Mouse (Mus musculus) left cerebral cortex, adult 9 months (tissue): Measurements from ENCODE around the gene Rapgef2.
"Not testable (repeated sequence)": the region's sequence is repeated elsewhere in the genome, so short reads cannot be mapped to it uniquely, and the experiment has no call there.

Experiments used
- DNase-seq, 2 experiments: peaks; one replicate each; pipeline ENCODE4 v3.0.0; 2022; ENCODE audit warnings: low spot score in 2 of 2

Rapgef2 gene

GRCm38 (mm10) chr3:79203821-79204220 is 82.5 kb downstream of the Rapgef2 start:
- DNase-seq: no peak

DNA sequence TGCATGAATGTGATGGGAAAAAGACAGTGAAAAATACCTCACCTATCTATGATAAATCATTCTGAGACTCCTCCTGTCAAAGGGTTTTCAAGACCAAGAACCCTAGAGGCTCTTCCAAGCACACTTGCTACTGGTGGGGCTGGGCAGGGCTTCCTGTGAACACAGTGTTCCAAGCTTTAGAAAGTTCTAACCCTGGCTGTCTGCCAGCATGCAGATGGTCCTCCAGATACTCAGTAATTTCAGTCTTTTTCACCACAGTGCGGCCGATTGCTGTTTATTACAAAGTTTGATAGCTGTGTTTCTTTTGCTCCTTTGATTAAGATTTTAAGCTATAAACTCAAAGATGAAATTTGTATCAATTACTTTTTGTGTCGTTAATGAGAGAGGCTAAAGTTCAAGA is 83.1 kb downstream of the Rapgef2 start:
- DNase-seq: peak in 1 of 2 experiments; percentile 44

DNA sequence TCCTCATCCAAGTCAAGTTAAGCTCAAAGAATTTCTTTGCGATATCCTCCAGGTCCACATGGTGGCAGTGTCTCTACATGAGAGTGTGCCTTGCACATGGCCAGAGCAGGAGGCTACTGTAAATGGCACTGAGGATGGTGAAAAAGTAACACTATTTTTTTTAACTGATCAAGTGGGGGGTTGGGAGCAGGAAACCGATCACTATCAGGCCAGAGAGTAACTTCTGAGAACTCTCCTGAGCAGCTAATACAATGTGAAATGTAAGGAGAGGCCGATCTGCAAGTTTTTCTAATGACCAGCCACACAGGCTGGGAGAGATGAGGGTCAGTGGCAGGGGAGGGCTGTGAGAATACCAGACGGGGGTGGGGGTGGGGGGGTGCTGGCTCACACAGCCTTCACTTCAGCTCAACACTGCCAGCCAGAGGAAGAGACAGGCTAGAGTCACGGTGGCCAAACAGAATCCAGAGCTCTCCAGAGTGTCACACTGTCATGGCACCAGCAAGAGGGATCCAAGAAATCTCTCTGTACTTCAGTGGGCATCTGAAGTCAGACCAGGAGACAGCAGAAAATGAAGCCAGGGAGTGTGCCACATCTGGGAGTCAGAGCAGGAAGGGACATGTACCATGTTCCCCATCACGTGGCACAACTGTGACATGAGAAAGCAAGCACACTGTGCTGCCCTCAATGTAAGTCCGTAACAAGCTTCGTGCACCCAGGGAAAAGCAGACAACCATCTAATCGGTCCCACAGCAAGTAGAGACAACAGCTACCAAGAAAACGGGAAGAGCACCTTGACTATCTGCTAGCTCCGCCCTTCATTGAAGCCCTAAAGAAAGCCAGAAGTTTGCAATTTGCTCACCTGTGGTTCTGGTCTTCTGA is 83.8 kb downstream of the Rapgef2 start:
- DNase-seq: peak in 1 of 2 experiments; percentile 86

DNA sequence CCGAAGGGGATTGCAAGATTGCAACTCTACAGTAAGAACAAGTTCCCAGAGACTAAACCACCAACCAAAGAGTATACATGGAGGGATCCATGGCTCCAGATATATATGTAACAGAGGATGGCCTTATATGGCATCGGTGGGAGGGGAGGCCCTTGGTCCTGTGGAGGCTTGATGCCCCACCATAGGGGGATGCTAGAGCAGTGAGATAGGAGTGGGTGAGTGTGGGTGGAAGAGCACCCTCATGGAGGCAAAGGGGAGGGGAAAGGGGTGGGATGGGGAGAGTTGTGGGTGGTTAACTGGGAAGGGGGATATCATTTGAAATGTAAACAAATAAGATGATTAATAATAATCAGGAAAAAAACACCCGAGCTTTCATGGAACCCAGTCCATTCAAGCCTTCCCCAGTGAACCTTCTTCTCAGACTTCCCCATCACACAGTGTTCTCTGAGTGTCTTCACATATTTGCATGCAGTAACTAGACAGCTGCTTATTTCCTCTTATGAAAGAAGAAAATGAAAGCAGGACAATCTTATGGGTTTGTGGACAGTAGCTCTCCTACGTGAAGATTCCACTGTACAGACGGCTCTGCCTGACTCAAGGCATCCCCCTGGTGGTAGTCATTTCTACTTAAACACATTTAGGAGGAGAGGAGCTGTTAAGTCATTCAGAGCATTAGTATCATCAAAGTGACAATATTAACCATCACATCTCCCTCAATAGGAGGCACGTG is 89.4 kb downstream of the Rapgef2 start:
- DNase-seq: peak in 1 of 2 experiments; percentile 69

DNA sequence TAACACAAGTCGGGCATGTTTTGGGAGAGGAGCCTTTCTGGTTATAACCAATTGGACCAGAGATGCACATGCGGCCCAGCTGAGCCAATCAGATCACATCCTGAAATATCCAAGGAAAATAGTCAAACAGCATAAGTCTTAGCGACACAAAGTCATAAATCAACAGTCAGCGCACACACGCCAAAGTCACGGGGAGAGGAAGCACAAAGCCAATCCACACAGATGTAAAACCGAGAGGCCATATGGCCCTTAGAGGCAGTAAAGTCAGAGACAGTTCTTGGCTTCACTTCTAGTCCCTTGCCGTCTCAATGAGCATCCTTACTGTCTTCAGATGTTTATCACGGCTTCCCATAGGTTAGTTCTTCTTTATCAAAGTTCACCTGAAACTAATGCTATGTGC is 91.0 kb downstream of the Rapgef2 start:
- no peak for DNase-seq

GRCm38 (mm10) chr3:79194111-79194793 is 92.1 kb downstream of the Rapgef2 start:
- DNase-seq: no peak

GRCm38 (mm10) chr3:79193001-79193400 is 93.3 kb downstream of the Rapgef2 start:
- peak in 1 of 2 experiments; percentile 28 for DNase-seq

GRCm38 (mm10) chr3:79191981-79192380 is 94.3 kb downstream of the Rapgef2 start:
- DNase-seq: no peak

- no peak for DNase-seq
Measured at GRCm38 (mm10) chr3:79191471-79191870, 94.8 kb downstream of the Rapgef2 start.

DNA sequence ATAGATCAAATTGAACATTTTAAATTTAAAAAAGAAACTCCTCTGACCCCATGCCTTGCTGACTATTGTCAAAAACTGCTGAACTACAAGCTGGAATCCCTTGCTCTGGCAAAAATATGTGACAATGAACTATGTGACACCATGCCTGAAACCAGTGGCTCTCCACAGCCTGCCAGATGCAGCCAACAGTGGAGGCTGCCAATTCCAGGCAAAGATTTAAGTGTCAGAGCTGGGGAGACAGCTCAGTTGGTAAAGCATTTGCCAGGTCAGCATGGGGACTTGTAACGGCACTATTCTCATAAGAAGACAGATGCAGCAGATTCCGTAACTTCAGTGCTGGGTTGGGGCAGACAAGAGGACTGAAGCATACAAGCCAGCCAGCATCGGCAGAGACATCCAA is 95.9 kb downstream of the Rapgef2 start:
- no peak for DNase-seq

GRCm38 (mm10) chr3:79187912-79188311 is 98.4 kb downstream of the Rapgef2 start:
- DNase-seq: no peak

- no peak for DNase-seq
Measured at GRCm38 (mm10) chr3:79182290-79182689, 104.0 kb downstream of the Rapgef2 start.

DNA sequence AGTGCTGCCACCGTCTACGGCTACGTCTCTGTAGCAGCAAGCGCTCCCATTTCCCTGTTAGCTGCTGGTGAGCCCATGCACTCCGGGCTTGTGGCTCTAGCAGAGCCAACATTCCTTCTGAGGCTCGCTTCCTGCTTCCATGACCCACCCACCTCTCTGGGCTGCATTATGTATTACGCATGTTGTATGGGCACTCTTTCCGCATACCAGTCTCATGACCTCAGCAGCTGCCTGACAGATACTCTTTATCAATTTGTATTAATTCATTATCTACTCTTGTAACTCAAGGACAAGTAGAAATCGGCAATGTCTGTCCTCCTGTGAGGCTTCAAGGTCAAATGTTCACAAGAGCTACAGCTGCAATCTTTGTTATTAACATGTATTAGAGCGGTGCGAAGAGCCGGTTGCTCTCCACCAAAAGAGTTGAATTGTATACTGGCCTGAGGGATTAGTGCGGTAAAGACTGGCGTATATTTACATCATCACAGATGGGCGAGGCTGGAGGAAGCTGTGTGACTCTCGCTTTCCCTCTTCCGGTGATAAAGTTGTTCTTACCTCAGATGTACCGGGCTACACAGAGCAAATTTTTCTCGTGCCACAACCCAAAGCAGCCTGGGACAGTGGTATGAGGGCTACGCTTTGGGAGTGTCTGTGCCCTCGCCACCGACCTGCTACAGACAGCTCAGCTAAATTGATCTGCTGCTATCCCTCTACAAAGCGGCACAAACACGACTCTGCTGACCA is 104.9 kb downstream of the Rapgef2 start:
- no peak for DNase-seq

DNA sequence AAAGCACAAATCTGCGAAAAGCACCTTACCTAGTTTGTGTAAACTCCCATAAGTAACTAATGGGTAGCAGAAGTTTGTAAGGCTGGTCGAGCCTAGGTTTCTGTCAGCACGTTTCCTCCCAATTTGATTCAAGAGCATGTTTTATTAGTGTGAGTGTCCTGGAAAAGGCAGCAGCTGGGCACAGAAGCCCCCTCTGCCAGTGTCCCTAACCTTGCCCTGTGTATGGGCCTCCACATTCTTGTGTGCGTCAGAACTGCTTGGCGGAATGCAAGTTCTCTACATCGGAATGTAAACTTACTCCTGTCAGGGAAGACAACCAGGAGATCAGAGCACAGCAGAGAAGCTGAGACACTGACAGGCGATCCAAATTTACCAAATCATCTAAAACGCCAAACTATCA is 106.2 kb downstream of the Rapgef2 start:
- DNase-seq: no peak

- no peak for DNase-seq
Measured at GRCm38 (mm10) chr3:79179499-79180053, 106.7 kb downstream of the Rapgef2 start.

DNA sequence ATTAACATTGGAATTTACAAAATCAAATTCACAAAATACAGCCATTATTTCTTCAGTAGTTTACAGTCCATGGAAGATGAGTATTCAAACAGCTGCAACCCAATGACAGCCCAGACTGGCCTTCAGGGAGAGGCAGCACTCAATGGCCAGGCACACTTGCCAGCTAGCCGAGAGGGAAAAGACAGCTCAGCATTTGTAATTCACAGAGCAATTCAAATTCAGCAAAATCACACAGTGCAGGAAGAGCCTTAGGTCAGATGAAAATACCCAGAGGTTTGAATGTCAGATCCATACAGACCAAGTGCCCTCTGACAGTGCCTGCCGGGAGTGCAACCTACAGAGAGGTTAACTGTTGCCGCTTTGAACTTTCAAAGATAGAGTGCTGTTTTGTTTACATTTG is 107.6 kb downstream of the Rapgef2 start:
- DNase-seq: no peak

DNA sequence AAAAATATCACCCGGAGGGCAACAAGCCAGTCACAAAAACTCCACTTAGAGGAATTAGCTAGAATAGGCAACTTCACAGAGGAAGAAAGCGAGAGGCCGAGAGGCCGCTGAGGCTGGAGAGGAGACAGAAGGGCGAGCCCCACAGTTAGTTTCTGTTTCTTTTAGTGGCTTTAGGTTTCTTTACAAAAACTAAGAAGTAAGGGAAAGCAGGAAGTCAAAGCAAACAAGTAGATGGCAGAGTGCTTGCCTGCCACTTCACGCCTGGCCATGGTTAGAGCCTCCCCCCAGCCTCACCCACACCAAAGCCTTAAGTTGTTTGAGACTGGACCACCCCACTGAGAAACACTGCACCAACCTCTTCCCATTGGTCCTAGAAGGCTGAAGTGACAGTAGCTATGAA is 108.2 kb downstream of the Rapgef2 start:
- no peak for DNase-seq

DNA sequence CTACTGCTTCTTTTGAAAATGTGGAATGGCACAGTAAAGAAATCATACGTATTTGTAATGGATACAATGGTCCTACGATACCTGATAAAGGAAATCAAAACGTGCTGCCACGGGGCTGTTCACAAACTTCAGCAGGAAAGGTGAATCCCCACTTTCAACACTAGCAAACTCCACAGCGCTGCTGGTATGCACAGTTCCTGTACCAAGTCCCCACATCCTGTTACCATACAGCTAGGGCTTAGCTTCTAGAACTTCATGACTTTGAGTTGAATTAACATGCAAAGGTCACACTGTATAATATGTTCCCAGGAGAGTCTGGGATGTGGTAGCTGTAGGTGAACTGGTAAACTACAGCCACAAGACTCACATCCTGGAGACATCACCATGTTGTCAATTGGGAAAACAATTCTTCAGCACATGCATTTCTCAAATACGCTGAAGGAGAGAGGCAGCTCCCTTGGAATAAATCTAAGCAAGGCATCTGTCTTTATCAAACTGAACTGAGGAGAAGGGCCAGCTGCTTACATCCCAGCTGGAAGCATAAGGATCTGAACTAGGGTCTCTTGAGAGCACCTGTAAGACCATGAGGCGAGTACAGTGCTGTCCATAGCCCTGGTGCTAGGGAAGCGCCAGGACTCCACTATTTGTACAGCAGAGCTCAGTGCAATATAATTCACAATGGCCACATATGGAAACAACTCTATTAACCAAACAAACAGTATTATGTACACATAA is 109.0 kb downstream of the Rapgef2 start:
- no peak for DNase-seq

DNA sequence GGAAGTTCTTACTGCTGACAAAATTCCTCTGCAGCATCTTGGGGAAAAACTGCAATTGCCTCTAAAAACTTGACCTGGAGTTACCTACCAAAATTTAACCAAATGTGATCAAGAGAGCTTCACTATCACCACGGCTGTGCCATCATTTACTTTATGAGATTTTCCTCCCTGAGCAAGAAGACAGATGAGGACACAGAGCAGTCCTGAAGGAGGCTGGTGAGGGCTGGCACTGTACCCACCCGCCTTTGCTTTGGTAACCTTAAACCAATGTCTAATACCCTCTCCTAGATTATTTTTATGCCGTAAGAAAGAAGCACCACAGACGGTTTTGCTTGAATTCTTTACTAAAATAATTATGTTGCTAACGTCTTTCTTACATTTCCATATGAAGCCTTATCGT is 112.1 kb downstream of the Rapgef2 start:
- no peak for DNase-seq

- DNase-seq: no peak
Measured at GRCm38 (mm10) chr3:79173291-79173690, 113.0 kb downstream of the Rapgef2 start.

DNA sequence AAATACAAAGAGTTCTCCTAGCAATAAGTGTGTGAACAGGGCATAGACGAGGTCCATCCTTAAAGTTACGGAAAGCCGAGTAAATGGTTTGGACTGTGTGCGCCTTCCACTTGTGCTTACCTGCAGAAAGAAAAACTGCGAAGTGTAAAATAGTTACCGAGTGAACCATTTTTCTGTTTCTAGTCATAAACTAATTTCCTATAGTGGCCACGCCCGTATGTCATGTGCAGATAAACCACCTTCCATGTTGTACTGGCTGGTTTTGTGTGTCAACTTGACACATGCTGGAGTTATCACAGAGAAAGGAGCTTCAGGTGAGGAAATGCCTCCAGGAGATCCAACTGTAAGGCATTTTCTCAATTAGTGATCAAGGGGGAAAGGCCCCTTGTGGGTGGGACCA is 115.2 kb downstream of the Rapgef2 start:
- DNase-seq: not testable (repeated sequence)
